Mouse (Mus musculus): Measurements from ENCODE around the gene Tas2r138. TPM values are rescaled to one million over a fixed set of nuclear protein-coding genes. Genes with fewer than 3 reads are reported as not detected.
"Not testable (repeated sequence)": the region's sequence is repeated elsewhere in the genome, so short reads cannot be mapped to it uniquely, and the experiment has no call there.

Gene Tas2r138
- polyA plus RNA-seq, 1 experiment from 2014 or later, result not detected

DNA sequence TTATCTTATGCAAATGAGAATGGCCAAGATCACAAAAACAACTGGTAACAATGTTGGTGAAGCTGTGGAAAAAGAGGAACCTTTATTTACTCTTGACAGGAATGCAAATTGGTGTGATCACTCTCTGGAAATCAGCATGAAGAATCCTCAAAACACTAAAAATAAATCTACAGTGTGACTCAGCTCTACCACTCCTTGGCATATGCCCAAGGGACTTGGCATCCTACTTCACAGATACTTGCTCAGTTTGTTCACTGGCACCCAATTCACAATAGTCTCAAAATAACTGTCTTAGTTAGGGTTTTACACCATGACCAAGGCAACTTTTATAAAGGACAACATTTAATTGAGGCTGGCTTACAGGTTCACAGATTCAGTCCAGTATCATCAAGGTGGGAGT is 5.7 kb downstream of the Tas2r138 start:
- no peak overlapping the region for H3K4me3 ChIP-seq (replicated peaks)
- H3K27me3 ChIP-seq (replicated peaks), result no peaks in the 10 kb centered on the region
- ATAC-seq, result no peak
- H3K4me1 ChIP-seq (replicated peaks), result no peaks in the 10 kb centered on the region
- no peak overlapping the region for H3K27ac ChIP-seq
- no peaks in the 10 kb centered on the region for H3K9me3 ChIP-seq
- no peak overlapping the region for H3K9ac ChIP-seq
- no peak overlapping the region for H3K4me2 ChIP-seq (replicated peaks)
- no peaks in the 10 kb centered on the region for H3K36me3 ChIP-seq

DNA sequence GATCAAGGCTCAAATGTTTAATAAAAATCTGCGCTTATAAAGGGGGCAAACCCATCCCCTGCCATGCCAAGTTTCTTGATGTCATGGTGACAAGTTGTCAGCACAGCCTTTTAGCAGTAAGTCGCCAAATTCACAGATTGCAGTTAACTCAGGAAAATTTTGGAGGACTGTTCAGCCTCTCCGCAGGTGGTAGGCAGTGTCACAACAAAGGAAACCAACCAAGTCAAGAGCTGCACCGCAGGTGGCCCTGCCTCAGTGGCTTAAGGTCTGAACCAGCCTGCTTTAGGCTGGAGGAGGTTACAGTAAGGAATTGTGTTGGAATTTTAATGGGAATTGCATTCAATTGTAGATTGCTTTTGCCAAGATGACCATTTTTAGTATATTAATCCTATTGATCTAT is 14.6 kb downstream of the Tas2r138 start:
- not testable (repeated sequence) for ATAC-seq; H3K27ac ChIP-seq; H3K36me3 ChIP-seq; H3K9ac ChIP-seq; H3K4me1 ChIP-seq (replicated peaks); H3K27me3 ChIP-seq (replicated peaks); H3K9me3 ChIP-seq; H3K4me3 ChIP-seq (replicated peaks); H3K4me2 ChIP-seq (replicated peaks)
- 33% methylated on average over 4 of the region's 4 CpGs for WGBS

DNA sequence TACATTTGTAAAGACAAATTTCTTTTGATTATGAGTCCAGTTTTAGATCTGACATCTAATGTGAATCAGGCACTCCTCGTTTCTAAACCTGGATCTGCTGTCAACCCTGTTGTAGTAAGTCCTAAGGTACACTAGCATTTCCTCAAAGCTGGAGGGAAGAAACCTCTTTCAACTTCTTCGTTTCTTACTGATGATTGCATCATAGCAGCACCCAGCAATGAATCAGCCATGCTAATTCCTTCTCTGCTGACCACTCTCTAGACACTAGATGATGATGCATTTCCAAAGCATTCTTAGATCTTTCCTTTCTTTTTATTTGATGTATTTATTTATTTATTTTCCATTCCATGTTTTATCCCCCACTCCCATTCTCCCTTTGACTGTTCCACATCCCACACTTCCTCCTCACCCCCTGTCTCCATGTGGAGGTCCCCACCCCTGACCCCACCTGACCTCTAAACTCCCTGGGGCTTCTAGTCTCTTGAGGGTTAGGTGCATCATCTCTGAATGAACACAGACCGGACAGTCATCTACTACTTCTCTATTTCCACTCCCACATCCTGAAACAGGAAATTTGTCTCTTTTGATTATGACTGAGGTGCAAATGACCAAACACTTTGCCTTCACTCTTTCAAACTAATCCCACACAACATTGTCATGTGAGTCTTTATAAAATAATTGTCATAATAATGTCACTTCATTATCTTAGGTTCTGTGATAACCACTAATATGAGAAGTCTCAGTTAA is 18.1 kb downstream of the Tas2r138 start:
- H3K9me3 ChIP-seq, result no peaks in the 10 kb centered on the region
- no peaks in the 10 kb centered on the region for H3K27me3 ChIP-seq (replicated peaks)
- no peak overlapping the region for H3K4me2 ChIP-seq (replicated peaks)
- H3K36me3 ChIP-seq, result no peaks in the 10 kb centered on the region
- H3K27ac ChIP-seq, result no peak overlapping the region
- no peak overlapping the region for H3K9ac ChIP-seq
- no peaks in the 10 kb centered on the region for H3K4me1 ChIP-seq (replicated peaks)
- H3K4me3 ChIP-seq (replicated peaks), result no peak overlapping the region
- ATAC-seq, result no peak
- WGBS, result 75% methylated on average over 3 of the region's 3 CpGs

DNA sequence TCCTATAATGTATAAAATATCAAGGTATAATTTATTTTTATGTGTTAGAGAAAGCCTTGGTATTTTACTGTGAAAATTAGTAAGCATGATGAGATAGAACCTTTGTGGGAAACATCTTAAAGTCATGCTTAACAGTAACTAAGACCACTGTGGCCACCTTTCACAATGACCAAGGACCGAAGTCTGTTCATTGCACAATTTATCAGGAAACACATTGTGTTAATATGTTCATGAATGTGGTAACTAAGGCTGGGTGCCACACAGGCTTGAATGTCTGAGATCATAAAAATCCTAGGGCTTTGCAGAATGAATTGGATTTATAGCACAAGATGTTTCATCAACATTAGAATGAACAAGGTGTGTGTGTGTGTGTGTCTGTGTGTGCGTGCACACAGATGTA is 24.8 kb downstream of the Tas2r138 start:
- Histone ChIP-seq H3K36me3 (no peaks in the 10 kb centered on the region), H3K9me3 (no peaks in the 10 kb centered on the region), H3K4me2 (replicated peaks) (no peak overlapping the region), H3K4me1 (replicated peaks) (no peaks in the 10 kb centered on the region), H3K9ac (no peak overlapping the region), H3K4me3 (replicated peaks) (no peak overlapping the region), H3K27me3 (replicated peaks) (no peaks in the 10 kb centered on the region), H3K27ac (no peak overlapping the region)
- ATAC-seq, result no peak
- 95% methylated on average over 2 of the region's 2 CpGs for WGBS

DNA sequence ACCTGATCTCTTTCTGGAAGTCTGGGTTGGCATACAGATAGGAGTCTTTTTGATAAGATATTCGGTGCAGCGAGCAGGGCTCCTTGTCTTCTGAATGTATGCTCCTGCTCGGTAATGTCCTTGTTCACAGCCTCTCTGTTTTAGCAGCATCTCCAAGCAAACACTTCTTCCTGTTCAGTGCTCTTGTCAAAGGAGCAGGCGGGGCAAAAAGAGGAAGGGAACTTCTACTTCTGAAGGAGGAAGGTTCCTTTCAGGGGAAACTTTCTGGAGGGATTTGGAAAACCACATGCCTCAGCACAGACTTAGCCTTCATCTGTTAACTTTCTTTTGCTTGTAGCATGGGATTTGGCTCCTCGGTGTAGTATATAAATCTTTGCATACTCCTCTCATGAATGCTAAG is 27.5 kb downstream of the Tas2r138 start, which contains the start of gene Clec5a:
TSS of gene Clec5a (minus strand) at position 177 of the 400 bp plus-strand sequence.
- Histone ChIP-seq H3K36me3 (no peaks in the 10 kb centered on the region), H3K4me1 (replicated peaks) (no peaks in the 10 kb centered on the region), H3K9me3 (no peaks in the 10 kb centered on the region), H3K27ac (no peak within 1 kb of the TSS), H3K27me3 (replicated peaks) (no peaks in the 10 kb centered on the region), H3K4me3 (replicated peaks) (no peak within 1 kb of the TSS), H3K4me2 (replicated peaks) (no peak within 1 kb of the TSS), H3K9ac (no peak within 1 kb of the TSS)
- 73% methylated on average over 5 of the region's 5 CpGs for WGBS
- ATAC-seq, result no peak

DNA sequence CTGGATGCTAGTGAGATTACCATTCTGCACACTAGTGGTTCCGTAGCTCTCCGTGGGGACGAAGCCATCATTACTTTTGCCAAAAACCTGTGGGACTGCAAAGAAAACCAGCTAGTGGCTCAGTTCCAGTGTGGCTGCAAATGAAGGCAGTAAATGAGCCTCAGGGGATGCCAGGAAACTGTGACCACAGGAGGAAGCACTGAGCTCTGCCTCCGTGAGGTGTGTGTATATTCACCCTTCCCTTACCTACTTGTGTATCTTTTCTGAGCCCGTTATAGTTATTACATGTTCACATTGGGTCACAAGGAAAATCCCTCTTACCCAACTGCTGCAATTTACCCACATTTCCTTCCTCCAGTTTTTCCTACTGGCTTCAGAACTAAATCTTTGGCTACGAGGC is 28.8 kb downstream of the Tas2r138 start:
- Histone ChIP-seq H3K4me3 (replicated peaks) (no peak overlapping the region), H3K4me2 (replicated peaks) (no peak overlapping the region), H3K27ac (no peak overlapping the region), H3K36me3 (no peaks in the 10 kb centered on the region), H3K9ac (no peak overlapping the region), H3K9me3 (no peaks in the 10 kb centered on the region), H3K4me1 (replicated peaks) (no peaks in the 10 kb centered on the region), H3K27me3 (replicated peaks) (no peaks in the 10 kb centered on the region)
- 76% methylated on average over 6 of the region's 6 CpGs for WGBS
- ATAC-seq, result no peak

DNA sequence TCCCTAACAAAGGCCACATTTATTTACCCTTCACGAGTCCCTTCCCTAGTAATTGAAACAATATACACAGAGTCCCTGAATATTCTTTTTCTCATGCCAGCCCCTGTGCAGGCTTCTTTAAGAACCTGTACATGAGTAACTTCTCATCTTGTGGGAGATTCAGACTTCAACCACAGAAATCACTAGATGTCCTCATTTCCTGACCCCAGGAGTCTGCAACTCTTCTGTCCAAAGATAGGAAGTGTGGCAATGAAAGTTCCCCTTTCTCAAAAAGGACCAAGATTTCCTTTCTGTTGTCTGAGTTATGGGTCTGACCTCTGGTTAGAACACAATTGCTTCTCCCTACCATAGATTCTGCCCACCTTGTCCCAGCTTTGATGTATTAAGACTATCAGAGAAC is 36.8 kb downstream of the Tas2r138 start:
- H3K9ac ChIP-seq, result no peak overlapping the region
- H3K4me2 ChIP-seq (replicated peaks), result no peak overlapping the region
- H3K27ac ChIP-seq, result no peak overlapping the region
- no peaks in the 10 kb centered on the region for H3K4me1 ChIP-seq (replicated peaks)
- no peak for ATAC-seq
- no peaks in the 10 kb centered on the region for H3K36me3 ChIP-seq
- WGBS, result 78% methylated on average over 1 of the region's 1 CpGs
- no peaks in the 10 kb centered on the region for H3K9me3 ChIP-seq
- no peak overlapping the region for H3K4me3 ChIP-seq (replicated peaks)
- no peaks in the 10 kb centered on the region for H3K27me3 ChIP-seq (replicated peaks)

DNA sequence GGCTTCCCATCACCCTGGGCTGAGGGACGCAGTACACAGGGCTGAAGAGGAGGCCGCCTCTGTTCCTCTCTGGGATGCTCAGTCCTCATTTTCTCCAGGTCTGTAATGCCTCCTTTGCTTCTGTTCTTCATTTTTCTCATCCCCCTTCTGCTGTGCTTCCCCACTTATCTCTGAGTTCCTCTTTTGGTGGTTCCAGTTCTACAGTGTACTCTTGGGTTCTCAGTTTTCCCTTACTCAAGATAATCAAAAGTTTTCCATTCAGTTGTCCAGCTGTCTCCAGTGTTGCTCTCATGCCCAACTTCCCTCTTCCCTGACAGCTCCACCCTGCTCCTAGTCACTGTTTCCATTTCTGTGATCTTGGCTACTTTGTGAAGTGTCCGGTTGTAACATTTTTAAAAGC is 39.5 kb downstream of the Tas2r138 start:
- no peak overlapping the region for H3K4me3 ChIP-seq (replicated peaks)
- ATAC-seq, result no peak
- no peak overlapping the region for H3K27ac ChIP-seq
- no peaks in the 10 kb centered on the region for H3K9me3 ChIP-seq
- H3K9ac ChIP-seq, result no peak overlapping the region
- no peaks in the 10 kb centered on the region for H3K27me3 ChIP-seq (replicated peaks)
- no peaks in the 10 kb centered on the region for H3K36me3 ChIP-seq
- no peak overlapping the region for H3K4me2 ChIP-seq (replicated peaks)
- 92% methylated on average over 3 of the region's 3 CpGs for WGBS
- no peaks in the 10 kb centered on the region for H3K4me1 ChIP-seq (replicated peaks)

DNA sequence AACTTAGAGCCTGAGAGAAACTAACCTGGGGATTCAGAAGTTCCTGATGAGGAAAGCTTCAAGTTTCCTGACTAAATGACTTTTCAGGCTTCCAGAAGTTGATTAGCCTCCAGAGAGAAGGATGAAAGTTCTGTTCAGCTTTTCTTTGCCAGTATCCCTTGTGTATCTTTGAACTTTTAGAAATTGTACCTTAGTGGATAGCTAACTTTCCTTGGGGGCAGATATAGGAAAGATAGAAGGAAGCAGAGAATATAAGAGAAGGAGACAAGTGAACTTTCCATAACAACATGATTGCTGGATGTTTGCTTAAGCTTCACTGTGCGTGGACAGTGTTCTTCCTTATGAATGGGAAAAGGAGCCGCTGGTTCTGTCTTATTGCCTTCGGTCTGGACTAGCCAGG is 43.9 kb downstream of the Tas2r138 start, which contains the start of gene Olfr460:
TSS of gene Olfr460 (plus strand) at position 301 of the 400 bp plus-strand sequence.
- Histone ChIP-seq H3K27ac (no peak within 1 kb of the TSS), H3K4me3 (replicated peaks) (no peak within 1 kb of the TSS), H3K36me3 (no peaks in the 10 kb centered on the region), H3K4me2 (replicated peaks) (no peak within 1 kb of the TSS), H3K27me3 (replicated peaks) (no peaks in the 10 kb centered on the region), H3K9ac (no peak within 1 kb of the TSS), H3K4me1 (replicated peaks) (no peaks in the 10 kb centered on the region), H3K9me3 (no peaks in the 10 kb centered on the region)
- no peak for ATAC-seq
- WGBS, result 80% methylated on average over 3 of the region's 3 CpGs

Other genes with a start within 250 kb of the Tas2r138 start
- gene E330009J07Rik, start 177.2 kb downstream of the Tas2r138 start, polyA plus RNA-seq (2015; fragmentation: Nextera tagmentation; extraction: Ambion mirVana), result 8.8 and 9.5 TPM in 2 replicates
- gene Wee2, start 174.2 kb downstream of the Tas2r138 start, polyA plus RNA-seq (2015; fragmentation: Nextera tagmentation; extraction: Ambion mirVana), result 0.05 and 0.14 TPM in 2 replicates
- 157 and 160 TPM in 2 replicates for gene Ssbp1, start 142.0 kb downstream of the Tas2r138 start, polyA plus RNA-seq (2015; fragmentation: Nextera tagmentation; extraction: Ambion mirVana)
- not detected in 2 replicates for gene Tas2r137, start 122.1 kb downstream of the Tas2r138 start, polyA plus RNA-seq (2015; fragmentation: Nextera tagmentation; extraction: Ambion mirVana)
- gene Tas2r108, start 119.8 kb downstream of the Tas2r138 start, polyA plus RNA-seq (2015; fragmentation: Nextera tagmentation; extraction: Ambion mirVana), result not detected in 2 replicates
- not detected in 2 replicates for gene Prss37, start 93.8 kb downstream of the Tas2r138 start, polyA plus RNA-seq (2015; fragmentation: Nextera tagmentation; extraction: Ambion mirVana)
- 0.05 and 0.10 TPM in 2 replicates for gene Olfr461, start 58.3 kb downstream of the Tas2r138 start, polyA plus RNA-seq (2015; fragmentation: Nextera tagmentation; extraction: Ambion mirVana)
- gene Olfr460, start 43.8 kb downstream of the Tas2r138 start, polyA plus RNA-seq (2015; fragmentation: Nextera tagmentation; extraction: Ambion mirVana), result not detected in 2 replicates
- gene Clec5a, start 27.5 kb downstream of the Tas2r138 start, polyA plus RNA-seq (2015; fragmentation: Nextera tagmentation; extraction: Ambion mirVana), result 0.91 and 1.0 TPM in 2 replicates
- gene Mgam, start 15.5 kb upstream of the Tas2r138 start, polyA plus RNA-seq (2015; fragmentation: Nextera tagmentation; extraction: Ambion mirVana), result 33.7 and 37.0 TPM in 2 replicates